Mouse (Mus musculus): ENCODE results near the gene Coro2b.

- no peak for TF ChIP-seq CTCF (IDR thresholded peaks at IDR 0.05; ENCODE audit: low read depth, low read length)
- TF ChIP-seq POLR2A (IDR thresholded peaks at IDR 0.05; ENCODE audit: insufficient read depth, low read length), result no peak
- no peak for TF ChIP-seq EP300 (IDR thresholded peaks at IDR 0.05; ENCODE audit: insufficient read depth, low read depth, low read length)
Observed at GRCm38 (mm10) chr9:62393531-62393930, 143.3 kb downstream of the Coro2b start.

All from ES-Bruce4 (cell line).